Mouse (Mus musculus) c-Kit-positive CD71-negative TER-119-negative erythroid progenitor cells, embryonic 14.5 days (primary cell): ENCODE measurements around the gene Nmur1.
"Not testable (repeated sequence)": the region's sequence is repeated elsewhere in the genome, so short reads cannot be mapped to it uniquely, and the experiment has no call there.

Experiments used
- DNase-seq: peaks from one replicate; pipeline ENCODE4 v3.0.0-alpha.2; 2013; ENCODE audit warnings: low read depth

The Nmur1 gene

DNA sequence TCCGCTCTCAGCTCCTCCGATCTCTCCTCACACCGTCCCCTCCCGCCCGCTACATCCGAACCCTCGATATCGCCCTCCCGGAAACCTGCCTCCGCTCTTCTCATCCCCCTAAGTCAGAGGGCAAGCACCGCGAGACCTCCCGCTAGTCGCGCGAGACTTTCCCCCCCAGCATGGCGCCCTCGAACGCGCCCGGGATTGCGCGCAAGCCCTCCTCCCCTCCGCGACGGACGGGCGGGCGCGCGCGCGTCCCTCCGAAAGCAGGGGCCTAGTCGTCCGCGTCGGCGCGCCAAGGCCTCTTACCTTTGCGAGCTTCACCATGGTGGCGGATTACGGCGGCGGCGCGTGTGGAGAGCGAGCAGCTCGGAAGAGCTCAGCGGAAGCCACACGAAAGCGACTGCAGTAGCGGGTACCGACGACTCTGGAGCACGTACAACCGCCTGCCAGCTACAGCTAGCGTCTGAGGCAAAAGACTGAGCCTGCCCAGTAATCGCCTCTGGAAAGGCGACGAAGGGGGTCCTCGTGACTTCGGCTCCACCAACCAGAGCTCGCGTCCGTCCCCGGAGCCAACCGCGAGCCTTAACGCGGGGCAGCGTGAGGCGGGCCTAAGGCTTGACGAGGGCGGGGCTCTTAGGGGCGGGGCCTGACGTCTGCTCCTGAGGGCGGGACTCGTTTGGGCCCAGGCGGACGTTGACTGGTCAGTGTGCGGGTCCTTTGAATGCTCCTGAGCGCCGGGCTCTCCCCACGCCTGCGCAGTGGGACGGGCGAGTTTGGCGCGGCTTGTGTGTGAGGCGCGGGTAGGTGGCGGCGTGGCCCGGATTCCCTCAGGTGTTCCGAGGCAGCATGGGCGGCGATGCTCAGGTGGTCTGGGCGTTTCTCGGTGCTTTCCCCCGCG is 66.9 kb downstream of the Nmur1 start, which contains the start of gene Ncl:
Ncl (minus strand) TSS at position 495 of the 892 bp plus-strand sequence.
- DNase-seq = peak; percentile 97

DNA sequence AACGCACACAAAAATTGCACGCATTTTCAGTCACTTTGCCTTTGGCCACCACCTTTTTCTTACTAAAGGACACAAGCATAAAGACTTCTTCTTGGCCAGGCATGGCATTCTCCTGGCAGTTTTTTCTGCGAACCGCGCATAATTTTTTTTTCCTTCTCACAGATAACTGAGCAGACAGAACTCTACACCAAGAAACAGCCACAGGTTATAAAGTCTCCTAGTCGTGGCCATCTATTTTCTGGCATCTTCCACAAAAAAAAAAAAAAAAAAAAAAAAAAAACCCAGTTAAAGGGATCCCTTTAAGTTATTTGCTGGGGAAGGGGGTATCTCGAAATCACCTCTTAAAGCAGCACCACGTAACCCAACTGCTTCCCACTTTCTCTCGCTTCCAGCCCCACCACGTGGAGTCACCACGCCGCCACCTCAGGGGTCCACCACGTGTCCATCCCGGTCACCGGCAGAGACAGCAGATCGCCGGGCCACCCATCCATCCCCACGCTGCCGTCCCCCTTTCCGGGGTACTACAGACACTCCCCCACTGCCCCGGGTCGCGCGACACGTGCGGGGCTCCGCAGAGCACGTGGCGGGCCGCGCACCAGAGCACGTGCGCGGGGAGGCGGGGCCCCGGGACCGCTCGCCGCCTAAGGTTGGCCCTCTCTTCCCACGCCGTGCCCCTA is 67.7 kb downstream of the Nmur1 start:
- DNase-seq = no peak

DNA sequence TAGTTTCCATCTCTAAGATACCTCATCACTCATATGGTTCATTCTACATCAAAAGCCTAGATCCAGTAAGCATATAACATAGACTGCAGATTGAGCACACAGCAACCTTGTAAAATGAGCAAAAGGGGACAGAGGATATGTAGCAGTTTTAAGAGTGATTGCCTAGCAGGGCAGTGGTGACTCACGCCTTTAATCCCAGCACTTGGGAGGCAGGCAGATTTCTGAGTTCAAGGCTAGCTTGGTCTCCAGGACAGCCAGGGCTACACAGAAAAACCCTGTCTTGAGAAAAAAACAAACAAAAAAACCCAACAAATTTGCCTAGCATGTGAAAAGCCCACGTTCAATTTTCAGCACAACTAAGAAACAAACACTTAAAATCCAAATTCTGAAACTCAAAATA is 71.8 kb downstream of the Nmur1 start:
- DNase-seq = no peak

DNA sequence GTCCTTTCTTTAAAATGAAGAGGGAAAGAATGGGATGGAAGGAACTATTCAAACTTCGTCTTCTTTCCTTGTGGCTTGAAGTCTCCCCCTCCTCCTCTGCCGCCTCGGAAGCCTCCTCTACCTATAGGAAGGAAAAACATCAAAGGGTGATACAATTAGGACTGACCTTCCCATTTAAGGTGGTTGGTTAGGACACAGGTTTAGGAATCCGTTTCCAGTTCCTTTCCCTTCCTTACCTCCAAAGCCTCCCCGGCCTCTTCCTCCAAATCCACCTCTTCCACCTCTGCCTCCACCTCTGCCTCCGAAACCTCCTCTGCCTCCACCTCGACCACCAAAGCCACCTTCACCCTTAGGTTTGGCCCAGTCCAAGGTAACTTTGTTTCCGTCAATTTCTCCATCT is 75.5 kb downstream of the Nmur1 start:
- no peak for DNase-seq

DNA sequence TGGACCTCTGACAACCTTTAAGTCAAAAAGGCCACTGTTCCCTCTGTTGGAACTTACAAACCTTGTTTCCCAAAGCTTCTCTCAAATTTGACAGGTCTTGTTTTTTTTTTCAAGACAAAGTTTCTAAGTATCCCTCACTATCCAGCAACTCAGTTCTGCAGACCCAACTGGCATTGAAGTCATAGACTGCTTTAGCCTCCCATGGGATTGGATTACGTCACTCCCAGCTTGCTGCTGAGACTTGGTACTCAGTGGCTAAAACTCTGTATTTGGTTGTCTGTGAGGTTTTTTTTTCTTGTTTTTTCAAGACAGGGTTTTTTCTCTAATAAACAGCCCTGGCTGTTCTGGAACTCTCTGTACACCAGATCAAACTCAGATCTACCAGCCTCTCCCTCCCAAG is 76.3 kb downstream of the Nmur1 start:
- DNase-seq = no peak

DNA sequence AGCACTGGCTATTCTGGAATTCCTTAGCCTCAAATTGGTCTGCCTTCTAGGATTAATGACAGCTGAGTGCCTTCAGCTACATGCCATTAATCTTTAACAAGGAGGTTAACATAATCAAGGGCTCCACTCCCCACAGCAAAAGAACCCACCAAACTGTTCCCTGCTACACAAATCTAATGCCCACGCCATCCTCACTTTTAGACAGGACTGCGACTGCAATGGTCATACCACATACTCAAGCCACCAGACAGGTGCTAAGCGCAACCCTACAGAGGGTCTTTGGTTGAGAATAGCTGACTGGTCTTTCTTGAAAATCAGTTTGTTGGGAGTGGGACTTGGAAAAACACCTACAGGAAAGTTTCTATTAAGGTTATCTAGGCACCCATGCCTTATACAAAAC is 76.8 kb downstream of the Nmur1 start:
- no peak for DNase-seq

DNA sequence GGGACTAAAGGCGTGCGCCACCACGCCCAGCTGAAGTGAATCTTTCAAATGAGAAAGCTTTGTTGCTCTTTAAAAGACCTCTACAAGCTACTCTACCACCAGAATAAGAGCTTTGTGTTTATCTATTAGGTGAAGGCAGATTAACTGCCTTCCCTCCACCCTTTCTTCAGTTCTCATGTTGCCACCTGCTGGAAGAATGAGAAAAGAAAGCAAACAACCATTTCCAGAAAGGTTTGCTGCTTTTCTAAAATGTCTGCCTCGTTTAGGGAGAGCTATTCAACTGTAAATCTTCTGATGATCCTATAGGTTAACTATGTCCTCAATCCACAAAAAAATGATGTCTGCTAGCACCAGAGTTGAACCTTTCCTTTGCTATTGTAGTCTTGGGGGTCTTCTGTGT is 77.2 kb downstream of the Nmur1 start:
- no peak for DNase-seq

DNA sequence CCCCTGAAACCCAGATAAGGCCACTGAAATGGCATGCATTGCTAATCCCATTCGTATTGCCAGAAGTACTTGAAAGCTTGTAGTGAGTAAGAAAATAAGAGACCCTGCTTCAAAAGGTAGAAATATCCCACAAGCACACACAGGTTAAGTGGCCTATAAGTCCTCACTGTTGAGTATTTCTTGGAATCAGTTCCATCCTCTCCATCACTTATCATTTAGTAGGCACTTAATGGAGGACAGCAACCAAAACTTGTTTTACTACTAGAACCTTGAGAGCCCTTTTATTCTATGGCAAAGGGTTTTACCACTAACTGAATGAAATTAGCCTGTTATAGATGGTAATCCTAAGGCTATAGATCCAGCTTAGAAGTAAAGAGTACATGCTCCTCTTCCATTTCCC is 77.9 kb downstream of the Nmur1 start:
- no peak for DNase-seq

DNA sequence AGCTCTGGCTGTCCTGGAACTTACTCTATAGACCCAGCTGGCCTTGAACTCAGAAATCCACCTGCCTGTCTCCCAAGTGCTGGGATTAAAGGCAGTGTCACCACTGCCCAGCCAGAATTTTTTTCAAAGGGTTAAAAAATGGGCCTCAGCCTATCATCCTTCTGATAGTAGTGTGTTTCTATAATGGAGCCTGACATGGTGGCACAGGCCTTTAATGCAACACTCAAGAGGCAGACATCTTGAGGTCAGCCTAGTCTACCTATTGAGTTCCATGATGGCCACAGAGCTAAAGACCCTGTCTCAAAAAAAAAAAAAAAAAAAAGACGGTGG is 78.3 kb downstream of the Nmur1 start:
- no peak for DNase-seq

DNA sequence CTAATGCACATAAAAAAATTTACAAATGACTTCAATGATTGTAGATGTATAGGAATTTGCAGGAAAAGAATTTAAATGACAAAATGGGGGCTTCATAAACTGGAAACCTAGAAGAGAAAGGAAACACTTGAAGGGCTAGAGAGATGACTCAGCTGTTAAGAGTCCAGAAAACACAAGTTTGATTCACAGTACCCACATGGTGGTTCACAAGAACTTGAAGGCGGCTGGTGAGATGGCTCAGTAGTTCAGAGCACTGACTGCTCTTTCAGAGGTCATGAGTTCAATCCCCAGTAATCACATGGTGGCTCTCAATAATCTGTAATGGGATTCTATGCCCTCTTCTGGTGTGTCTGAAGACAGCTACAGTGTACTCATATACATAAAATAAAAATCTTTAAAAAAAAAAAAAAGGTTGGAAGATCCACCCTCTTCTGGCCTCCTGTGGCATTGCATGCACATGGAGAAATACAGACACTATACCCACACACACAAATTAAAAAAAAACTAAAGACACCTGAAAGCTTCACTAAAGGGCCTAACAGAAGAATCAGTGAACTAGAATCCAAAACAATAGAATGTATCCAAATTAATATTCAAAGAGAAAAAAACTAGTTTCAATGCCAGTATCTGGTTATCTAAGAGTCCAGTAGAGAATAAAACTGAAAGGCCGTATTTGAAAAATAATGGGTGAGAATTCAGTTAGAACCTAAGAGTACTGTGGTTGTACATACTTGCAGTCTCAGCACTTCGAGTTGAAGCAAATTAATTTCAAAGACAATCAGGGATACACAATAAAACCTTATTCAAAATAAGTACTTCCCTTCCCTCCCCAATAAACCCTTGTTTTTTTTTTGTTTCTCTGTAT is 78.9 kb downstream of the Nmur1 start:
- DNase-seq = no peak

DNA sequence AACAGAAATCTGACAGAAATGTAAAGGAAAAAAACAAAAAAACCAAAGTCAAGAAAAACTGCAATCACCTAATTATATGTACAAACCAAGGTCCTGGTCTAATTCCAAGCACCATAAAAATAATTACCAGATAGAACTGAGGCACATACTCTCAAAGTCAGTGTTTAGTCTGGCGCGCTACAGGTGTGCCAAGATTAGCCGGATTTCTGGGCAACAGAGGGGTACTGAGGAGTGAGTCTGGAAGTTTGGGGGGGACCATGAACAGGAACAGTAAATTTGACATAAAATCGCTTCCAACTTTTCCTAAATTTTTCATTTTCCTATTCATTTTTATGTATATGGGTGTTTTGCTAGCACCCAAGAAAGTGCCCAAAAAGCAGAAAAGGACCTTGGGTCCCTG is 80.1 kb downstream of the Nmur1 start:
- no peak for DNase-seq

DNA sequence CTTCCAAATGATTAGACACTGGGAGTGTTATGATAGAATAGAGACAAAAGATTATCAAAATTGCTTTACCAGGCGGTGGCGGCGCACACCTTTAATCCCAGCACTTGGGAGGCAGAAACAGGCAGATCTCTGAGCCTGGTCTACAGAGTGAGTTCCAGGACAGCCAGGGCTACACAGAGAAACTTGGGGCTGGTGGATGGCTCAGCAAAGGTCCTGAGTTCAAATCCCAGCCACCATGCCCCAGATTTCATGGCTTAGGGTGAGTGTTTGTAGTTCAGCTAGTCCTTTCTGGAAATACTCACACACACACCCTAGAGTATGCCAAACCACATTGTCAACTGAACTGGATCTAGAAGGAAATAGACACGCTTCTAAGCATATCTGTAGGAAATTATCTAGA is 81.0 kb downstream of the Nmur1 start:
- DNase-seq = no peak

DNA sequence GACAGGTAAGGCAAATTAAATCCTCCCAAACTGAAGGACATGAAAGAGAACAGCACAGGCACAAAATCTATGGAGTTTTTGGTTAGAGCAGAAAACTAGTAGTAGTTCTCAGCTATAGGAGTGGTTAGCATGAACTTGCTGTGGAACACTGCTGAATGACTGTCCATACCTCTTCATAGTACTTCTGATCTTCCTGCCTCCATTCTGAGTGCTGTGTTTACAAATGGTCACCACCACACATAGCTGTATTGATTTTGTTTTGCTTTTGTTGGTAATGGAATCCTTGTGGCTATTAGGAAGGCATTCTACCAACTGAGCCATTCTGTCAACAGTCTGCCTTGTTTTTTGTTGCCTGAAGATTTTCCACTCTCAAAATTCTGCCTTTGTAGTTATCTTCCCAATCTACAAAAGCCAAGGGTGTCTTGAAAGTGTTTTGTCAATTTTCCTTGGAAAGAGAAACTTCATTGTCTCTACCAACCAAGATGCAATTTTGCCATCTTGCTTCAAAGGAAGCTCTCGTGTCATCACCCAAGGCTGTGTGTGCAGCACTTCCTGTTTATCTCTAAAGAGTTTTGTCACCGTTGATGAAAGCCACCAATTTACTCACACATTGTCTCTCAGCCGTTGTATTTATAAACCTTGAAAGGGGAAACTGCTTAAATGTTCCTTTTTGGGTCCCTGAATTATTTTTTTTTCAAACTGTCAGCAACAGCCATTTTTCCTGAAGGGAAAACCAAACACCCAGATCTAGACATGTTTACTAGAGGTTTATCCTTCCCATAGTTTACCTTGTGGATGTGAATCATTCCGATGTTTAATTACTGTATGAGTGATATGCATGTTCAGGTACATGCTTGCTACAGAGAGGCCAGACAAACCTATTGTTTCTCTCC is 81.8 kb downstream of the Nmur1 start:
- DNase-seq = no peak

DNA sequence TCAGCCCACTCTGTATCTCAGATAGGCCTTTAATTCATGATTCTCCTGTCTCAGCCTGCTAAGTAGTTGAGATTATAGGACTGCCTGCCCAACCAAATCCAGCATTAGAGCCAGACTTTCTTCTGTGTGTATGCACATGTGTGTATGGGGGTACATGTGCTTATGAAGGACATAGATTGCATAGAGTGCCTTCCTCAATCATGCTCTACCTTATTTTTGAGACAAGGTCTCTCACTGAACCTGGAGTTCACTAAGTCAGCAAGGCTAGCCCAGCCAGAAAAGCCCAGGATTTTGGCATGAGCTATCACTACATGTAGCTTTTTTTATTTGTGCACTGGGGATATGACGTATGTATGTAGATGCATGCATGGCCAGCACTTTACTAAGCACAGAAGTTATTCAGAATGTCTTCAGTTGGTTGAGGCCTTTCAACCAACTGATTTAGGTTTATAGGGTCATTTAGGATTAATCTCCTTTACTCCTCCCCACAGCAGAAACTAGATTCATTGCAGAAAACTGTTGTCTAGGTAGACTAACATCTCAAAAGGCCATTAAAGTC is 82.9 kb downstream of the Nmur1 start:
- DNase-seq = no peak

DNA sequence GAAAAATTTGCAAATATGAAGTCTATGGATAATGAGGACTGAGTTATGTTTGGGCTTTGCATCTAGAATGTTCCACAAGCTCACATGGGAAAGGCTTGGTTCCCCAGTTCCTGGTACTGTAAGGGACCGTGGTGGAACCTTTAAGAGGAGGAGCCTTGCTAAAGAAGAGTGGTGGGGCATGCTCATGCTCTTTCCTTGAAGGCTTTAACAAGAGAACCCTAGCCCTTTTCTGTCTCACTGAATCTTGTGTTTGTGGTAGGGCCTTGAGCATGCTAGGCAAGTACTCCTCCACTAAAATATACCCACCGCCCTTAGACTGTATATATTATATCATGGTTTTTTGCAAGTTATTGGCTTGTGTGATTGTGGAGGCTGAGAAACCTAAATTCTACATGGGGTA is 83.7 kb downstream of the Nmur1 start:
- no peak for DNase-seq

DNA sequence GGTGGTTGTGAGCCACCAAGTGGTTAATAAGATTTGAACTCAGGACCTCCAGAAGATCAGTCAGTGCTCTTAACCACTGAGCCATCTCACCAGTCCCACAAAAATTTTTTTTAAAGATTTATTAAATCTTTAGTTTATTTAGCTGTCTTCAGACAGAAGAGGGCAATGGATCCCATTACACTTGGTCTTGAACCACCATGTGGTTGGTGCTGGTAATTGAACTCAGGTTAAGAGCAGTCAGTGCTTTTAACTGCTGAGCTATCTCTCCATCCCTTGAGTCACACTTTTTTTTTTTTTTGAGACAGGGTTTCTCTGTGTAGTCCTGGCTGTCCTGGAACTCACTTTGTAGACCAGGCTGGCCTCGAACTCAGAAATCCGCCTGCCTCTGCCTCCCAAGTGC is 84.9 kb downstream of the Nmur1 start:
- DNase-seq = not testable (repeated sequence)

DNA sequence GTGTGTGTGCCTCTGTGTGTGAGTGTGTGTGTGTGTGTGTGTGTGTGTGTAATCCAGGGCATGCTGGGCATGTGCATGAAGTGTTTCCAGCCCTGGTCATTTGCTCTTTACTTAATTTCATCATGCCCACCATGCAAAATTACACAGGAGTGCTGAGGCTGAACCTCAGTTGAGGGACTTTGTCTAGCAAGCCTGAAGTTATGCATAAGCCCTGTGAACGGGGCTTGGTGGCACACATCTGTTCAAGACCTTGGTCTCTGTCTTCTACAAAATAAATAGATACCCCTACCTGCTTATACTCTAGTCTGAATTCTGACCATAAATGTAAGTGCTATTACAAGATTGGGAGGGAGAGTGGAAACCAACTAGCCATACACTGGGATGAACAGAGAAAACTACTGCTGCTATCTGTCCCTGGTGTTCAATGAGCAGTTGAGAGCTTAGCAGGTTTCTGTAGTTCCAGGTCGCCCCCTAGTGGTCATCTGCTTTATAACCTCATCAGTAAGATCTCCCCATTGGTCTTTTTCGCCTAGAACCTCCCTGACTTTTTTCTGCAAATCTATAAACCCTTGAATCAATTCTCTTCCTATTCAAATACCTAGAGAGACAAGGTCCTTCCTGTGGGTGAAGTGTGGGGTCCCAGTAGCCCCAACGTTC is 86.7 kb downstream of the Nmur1 start:
- DNase-seq = peak; percentile 82

DNA sequence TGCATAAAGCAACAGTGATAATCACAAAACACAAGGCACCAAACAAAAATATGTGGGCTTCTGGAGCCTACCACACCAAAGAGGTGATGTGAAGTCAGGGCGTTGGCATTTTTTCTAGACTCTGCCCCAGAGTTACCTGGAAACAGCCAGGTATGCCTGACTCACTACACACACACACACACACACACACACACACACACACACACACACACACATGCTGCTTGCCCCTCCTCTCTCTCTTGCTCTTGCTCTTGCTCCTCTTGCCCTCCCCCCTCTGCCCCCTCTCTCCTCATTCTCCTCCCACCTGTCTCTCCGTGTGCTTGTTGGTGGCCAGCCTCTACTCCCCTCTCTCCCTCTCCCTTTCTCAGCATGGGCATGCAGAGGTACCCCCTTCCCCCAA is 89.7 kb downstream of the Nmur1 start:
- DNase-seq = no peak
